Mouse (Mus musculus) midbrain, postnatal 0 days (tissue): ENCODE measurements at regions not wholly inside any gene's neighbourhood (a gene's known extent, or its start where the extent isn't known, plus 50 kb on each side); places are given as distances from the start of the nearest gene placed in this dataset.

ENCODE experiments used
- ATAC-seq: fragments of 200-750 bp; cut with Nextera tagmentation; 2 replicates; pipeline ENCODE4 v1.8.0; 2017; ENCODE audit warnings: moderate number of reproducible peaks, mild to moderate bottlenecking, moderate TSS enrichment, moderate library complexity; ENCODE audit not compliant: low FRiP score
- DNase-seq: peaks from one replicate; pipeline ENCODE4 v3.0.0-alpha.2; 2015; ENCODE audit warnings: low spot score
- H3K27ac ChIP-seq: fragments of 300-500 bp; sonication (generic); 2 replicates; pipeline ENCODE4 v1.5.1; 2014; ENCODE audit warnings: low read depth, mild to moderate bottlenecking, low read length, mixed read lengths
- H3K27me3 ChIP-seq: fragments of 300-500 bp; sonication (generic); 2 replicates; pipeline ENCODE4 v1.6.1; 2014; ENCODE audit warnings: low read length, control low read depth, mixed read lengths; ENCODE audit not compliant: insufficient read depth
- H3K36me3 ChIP-seq: fragments of 300-500 bp; sonication (generic); 2 replicates; pipeline ENCODE4 v1.6.1; 2014; ENCODE audit warnings: low read length, control low read depth, mixed read lengths; ENCODE audit not compliant: insufficient read depth
- H3K4me1 ChIP-seq: fragments of 300-500 bp; sonication (generic); 2 replicates; pipeline ENCODE4 v1.6.1; 2014; ENCODE audit warnings: mild to moderate bottlenecking, control low read depth, antibody characterized with exemption, low read length, mixed read lengths; ENCODE audit not compliant: insufficient read depth
- H3K4me2 ChIP-seq: fragments of 300-500 bp; sonication (generic); 2 replicates; pipeline ENCODE4 v1.6.1; 2014; ENCODE audit warnings: low read depth, mild to moderate bottlenecking, low read length, mixed read lengths; ENCODE audit not compliant: poor library complexity, severe bottlenecking
- H3K4me3 ChIP-seq: fragments of 300-500 bp; sonication (generic); 2 replicates; pipeline ENCODE4 v1.5.1; 2014; ENCODE audit warnings: low read depth, mild to moderate bottlenecking, low read length, moderate library complexity
- H3K9ac ChIP-seq: fragments of 300-500 bp; sonication (generic); replicated peaks from 2 replicates; pipeline ENCODE4 v1.6.1; 2014; ENCODE audit warnings: mild to moderate bottlenecking, low read length, moderate library complexity, mixed read lengths; ENCODE audit not compliant: poor library complexity, severe bottlenecking
- H3K9me3 ChIP-seq: fragments of 300-500 bp; sonication (generic); 2 replicates; pipeline ENCODE4 v1.6.1; 2016; ENCODE audit warnings: low read length, control low read depth
- CTCF ChIP-seq: IDR thresholded peaks from 2 replicates; pipeline ENCODE4 v1.5.1; 2016; ENCODE audit warnings: antibody characterized with exemption, mild to moderate bottlenecking
- WGBS: fragments of 180-500 bp; shearing (Covaris S2); extraction: QIAGEN DNeasy Blood & Tissue Kit; methylation state at CpG from one replicate; pipeline ENCODE4 v1.1.7; 2014; 5-methylcytosine and 5-hydroxymethylcytosine counted together

DNA sequence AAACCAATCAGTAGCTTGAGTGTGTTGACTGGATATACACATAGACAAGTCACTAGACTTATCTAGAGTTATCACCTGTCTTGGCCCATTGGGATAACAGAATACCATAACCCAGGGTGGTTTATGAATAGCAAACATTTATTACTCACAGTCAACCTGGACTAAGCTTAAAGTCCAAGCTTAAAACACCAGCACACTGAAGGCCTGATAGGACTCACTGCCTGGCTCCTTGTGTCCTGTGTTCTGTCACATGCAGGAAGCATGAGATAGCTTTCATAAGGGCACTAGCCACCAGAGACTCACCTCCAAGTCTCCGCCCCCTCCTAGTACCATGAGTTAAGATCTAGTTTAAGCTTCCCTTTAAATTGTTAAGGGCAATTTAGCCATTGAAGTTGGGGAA is 2247.1 kb upstream of the Gm7489 start:
- Histone ChIP-seq H3K4me1 (no peaks in the 10 kb centered on the region), H3K9ac (no peak overlapping the region), H3K27me3 (no peaks in the 10 kb centered on the region), H3K9me3 (no peaks in the 10 kb centered on the region), H3K27ac (no peak overlapping the region), H3K4me3 (no peak overlapping the region), H3K4me2 (no peak overlapping the region), H3K36me3 (no peaks in the 10 kb centered on the region)
- 94% methylated on average over 1 of the region's 1 CpGs for WGBS
- no peak for ATAC-seq
- TF ChIP-seq CTCF: no peak
- no peak for DNase-seq

GRCm38 (mm10) chr15:51643772-51644311 is 2240.9 kb upstream of the Gm7489 start:
- no peak for ATAC-seq
- no peak for DNase-seq
- H3K9ac ChIP-seq: no peak overlapping the region
- TF ChIP-seq CTCF: no peak
- no peaks in the 10 kb centered on the region for H3K4me1 ChIP-seq
- 85% methylated on average over 6 of the region's 6 CpGs for WGBS
- no peak overlapping the region for H3K4me3 ChIP-seq
- no peaks in the 10 kb centered on the region for H3K9me3 ChIP-seq
- no peak overlapping the region for H3K27ac ChIP-seq
- no peaks in the 10 kb centered on the region for H3K36me3 ChIP-seq
- no peak overlapping the region for H3K4me2 ChIP-seq
- H3K27me3 ChIP-seq: no peaks in the 10 kb centered on the region

GRCm38 (mm10) chr15:51646304-51646703 is 2238.4 kb upstream of the Gm7489 start:
- H3K36me3 ChIP-seq: no peaks in the 10 kb centered on the region
- H3K9ac ChIP-seq: no peak overlapping the region
- H3K4me3 ChIP-seq: no peak overlapping the region
- DNase-seq (no peak), ATAC-seq (no peak)
- no peak for TF ChIP-seq CTCF
- no peaks in the 10 kb centered on the region for H3K4me1 ChIP-seq
- no peak overlapping the region for H3K4me2 ChIP-seq
- H3K27me3 ChIP-seq: no peaks in the 10 kb centered on the region
- no peaks in the 10 kb centered on the region for H3K9me3 ChIP-seq
- H3K27ac ChIP-seq: no peak overlapping the region
- WGBS: 93% methylated on average over 2 of the region's 2 CpGs

DNA sequence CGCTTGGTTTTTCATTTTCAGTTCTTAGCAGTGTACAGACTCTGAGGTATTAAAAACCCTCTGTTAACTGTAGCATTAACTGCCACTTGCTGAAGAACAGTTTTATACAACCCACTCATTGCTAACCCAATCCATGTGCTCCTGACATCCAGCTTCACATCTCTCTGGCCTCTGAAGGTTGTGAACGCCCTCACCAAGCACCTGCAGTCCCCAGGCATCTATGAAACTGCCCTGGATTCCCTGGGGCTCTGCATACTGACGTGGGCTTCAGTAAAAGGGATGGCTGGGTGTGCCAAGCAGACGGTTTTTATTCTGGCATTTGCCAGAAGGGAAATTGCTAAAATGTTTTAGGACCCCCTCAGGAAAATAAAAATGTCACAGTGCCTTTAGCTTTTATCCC is 2232.2 kb upstream of the Gm7489 start:
- H3K4me3 ChIP-seq: no peak overlapping the region
- 59% methylated on average over 4 of the region's 4 CpGs for WGBS
- DNase-seq: no peak
- no peaks in the 10 kb centered on the region for H3K36me3 ChIP-seq
- ATAC-seq: no peak
- no peak for TF ChIP-seq CTCF
- H3K27me3 ChIP-seq: no peaks in the 10 kb centered on the region
- no peak overlapping the region for H3K4me2 ChIP-seq
- H3K4me1 ChIP-seq: no peaks in the 10 kb centered on the region
- no peak overlapping the region for H3K9ac ChIP-seq
- H3K9me3 ChIP-seq: peaks cover 4% of the 10 kb centered on the region; the same call in 1 of the 2 replicates
- no peak overlapping the region for H3K27ac ChIP-seq

- H3K9ac ChIP-seq: no peak overlapping the region
- WGBS: 89% methylated on average over 1 of the region's 1 CpGs
- no peak for DNase-seq
- TF ChIP-seq CTCF: no peak
- ATAC-seq: no peak
- H3K9me3 ChIP-seq: peaks cover 7% of the 10 kb centered on the region; the same call in 1 of the 2 replicates
- no peak overlapping the region for H3K27ac ChIP-seq
- no peaks in the 10 kb centered on the region for H3K4me1 ChIP-seq
- H3K36me3 ChIP-seq: no peaks in the 10 kb centered on the region
- no peak overlapping the region for H3K4me3 ChIP-seq
- H3K4me2 ChIP-seq: no peak overlapping the region
- H3K27me3 ChIP-seq: no peaks in the 10 kb centered on the region
Observed at GRCm38 (mm10) chr15:51657621-51658020, 2227.1 kb upstream of the Gm7489 start.

- DNase-seq (no peak), ATAC-seq (no peak)
- no peaks in the 10 kb centered on the region for H3K9me3 ChIP-seq
- 76% methylated on average over 3 of the region's 3 CpGs for WGBS
- no peak overlapping the region for H3K4me3 ChIP-seq
- H3K9ac ChIP-seq: no peak overlapping the region
- no peaks in the 10 kb centered on the region for H3K27me3 ChIP-seq
- no peak overlapping the region for H3K27ac ChIP-seq
- no peaks in the 10 kb centered on the region for H3K36me3 ChIP-seq
- TF ChIP-seq CTCF: no peak
- H3K4me1 ChIP-seq: no peaks in the 10 kb centered on the region
- no peak overlapping the region for H3K4me2 ChIP-seq
Observed at GRCm38 (mm10) chr15:51668340-51668739, 2216.4 kb upstream of the Gm7489 start.
